Mouse (Mus musculus) G1E (cell line): ENCODE data around the gene Fam243.

ENCODE experiments used
- CTCF ChIP-seq: IDR thresholded peaks from 2 replicates; pipeline ENCODE4 v1.5.1; 2012; ENCODE audit warnings: low read depth, low read length, inconsistent platforms, mixed read lengths
- GATA1 ChIP-seq: IDR thresholded peaks from 2 replicates; pipeline ENCODE4 v1.6.1; 2012; ENCODE audit warnings: borderline replicate concordance, low read length, inconsistent platforms, mixed read lengths
- TAL1 ChIP-seq: conservative IDR thresholded peaks from 2 replicates; pipeline ENCODE4 v1.6.1; 2012; ENCODE audit warnings: low read depth, low read length, inconsistent platforms, mixed read lengths

DNA sequence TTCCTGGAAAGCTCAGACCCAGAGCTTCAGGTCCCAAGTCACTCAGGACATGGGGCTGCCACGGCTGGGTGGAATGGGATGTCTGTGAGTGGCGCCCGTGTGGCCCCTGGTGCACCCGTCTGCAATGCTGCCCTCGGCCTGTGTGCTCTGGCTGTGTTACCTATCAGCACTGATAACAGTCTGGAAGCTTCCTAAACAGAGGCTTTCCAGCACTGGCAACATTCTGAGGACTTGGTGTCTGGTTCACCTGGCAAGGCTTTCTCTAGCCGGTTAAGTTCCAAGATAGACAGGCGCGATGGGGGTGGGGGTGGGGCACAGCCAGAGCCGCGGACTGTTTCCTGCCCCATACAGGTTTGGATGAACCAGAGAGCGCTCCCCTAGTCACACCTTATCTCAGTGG, 34.7 kb upstream of the Fam243 start:
- no peak for TF ChIP-seq CTCF
- TF ChIP-seq GATA1: no peak
- no peak for TF ChIP-seq TAL1
